Comparison of ENCODE assay signal across 25 mouse cellular contexts in genomic region chr12:89724048-89724447, GRCm38 (mm10).
DNase-seq lines count a peak whose midpoint lies in the region; ATAC-seq lines count a peak whose summit lies in the region.
"Had no signal": no experiment of that assay in that cellular context is flagged by ENCODE, and none has a peak within 500 bp of the region (broad histone marks: within the 10 kb centered on the region; RNA-seq: fewer than 3 reads in every experiment).

No protein-coding gene starts in this region.

- ATAC-seq in forebrain, embryonic 16.5 days = peak; percentile 59; the same call in 1 of the 2 replicates
- ATAC-seq in forebrain, embryonic 15.5 days (replicated peaks) = no peak
- ATAC-seq: activated CD4-positive, CD25-positive, alpha-beta regulatory T cell, adult 4 months; hindbrain, embryonic 16.5 days; intestine, postnatal 0 days; lung, postnatal 0 days had no signal

- peak; percentile 87 for DNase-seq in brain, adult 2 months (ENCODE audit: low read depth, low spot score)
- peak; percentile 39 to 57 for DNase-seq in left cerebral cortex, adult 18-20 months (ENCODE audit: low spot score in 2 of 2)
- peak; percentile 22 for DNase-seq in right cerebral cortex, postnatal 14 days
- no peak for DNase-seq in urinary bladder, adult 2 months (ENCODE audit: low spot score)
- DNase-seq in urinary bladder, postnatal 4 days (ENCODE audit: low spot score in 2 of 2) = no peak
- DNase-seq: adrenal gland, postnatal 10 days; cerebellum, adult 18-20 months; cerebellum, postnatal 25 days; embryo, embryonic 11 days; gastrocnemius, postnatal 10 days; heart, adult 2 months; heart, postnatal 36 days had no signal

- no peaks in the 10 kb centered on the region for H3K9me3 ChIP-seq in forebrain, embryonic 16.5 days (ENCODE audit: control insufficient read depth, low read length)
- H3K9me3 ChIP-seq in forebrain, embryonic 15.5 days = no peaks in the 10 kb centered on the region
- H3K9me3 ChIP-seq: embryonic facial prominence, embryonic 15.5 days; limb, embryonic 15.5 days; midbrain, embryonic 12.5 days; neural tube, embryonic 12.5 days had no signal

- no peak overlapping the region for H3K27ac ChIP-seq in forebrain, embryonic 16.5 days (ENCODE audit: low read length)
- H3K27ac ChIP-seq in forebrain, embryonic 15.5 days (replicated peaks) = no peak overlapping the region
- H3K27ac ChIP-seq: embryonic facial prominence, embryonic 15.5 days; heart, adult 2 months; kidney, postnatal 0 days; limb, embryonic 15.5 days; midbrain, embryonic 12.5 days; neural tube, embryonic 12.5 days; stomach, postnatal 0 days had no signal

- WGBS in forebrain, embryonic 16.5 days = 37% methylated on average over 3 of the region's 3 CpGs
- WGBS in forebrain, embryonic 15.5 days = 34% methylated on average over 3 of the region's 3 CpGs

- no peak overlapping the region for H3K4me3 ChIP-seq in forebrain, embryonic 16.5 days (replicated peaks; ENCODE audit: low read length)
- no peak overlapping the region for H3K4me3 ChIP-seq in forebrain, embryonic 15.5 days
- H3K4me3 ChIP-seq: embryonic facial prominence, embryonic 15.5 days; heart, adult 2 months; limb, embryonic 15.5 days; midbrain, embryonic 12.5 days; neural tube, embryonic 12.5 days had no signal

- H3K9ac ChIP-seq in forebrain, embryonic 16.5 days (replicated peaks; ENCODE audit: low read depth, low read length) = no peak overlapping the region
- H3K9ac ChIP-seq in forebrain, embryonic 15.5 days (replicated peaks) = no peak overlapping the region
- H3K9ac ChIP-seq: embryonic facial prominence, embryonic 15.5 days; limb, embryonic 15.5 days; midbrain, embryonic 12.5 days; neural tube, embryonic 12.5 days had no signal

- H3K4me2 ChIP-seq in forebrain, embryonic 16.5 days (ENCODE audit: low read length) = no peak overlapping the region
- H3K4me2 ChIP-seq in forebrain, embryonic 15.5 days (replicated peaks) = no peak overlapping the region
- H3K4me2 ChIP-seq: embryonic facial prominence, embryonic 15.5 days; limb, embryonic 15.5 days; midbrain, embryonic 12.5 days; neural tube, embryonic 12.5 days had no signal

- H3K27me3 ChIP-seq in forebrain, embryonic 16.5 days (replicated peaks; ENCODE audit: control insufficient read depth, insufficient read depth, low read length) = 0 out of 2 replicates have a peak, but pooled peaks cover 5% of the 10 kb centered on the region
- H3K27me3 ChIP-seq in forebrain, embryonic 15.5 days = no peaks in the 10 kb centered on the region
- H3K27me3 ChIP-seq: embryonic facial prominence, embryonic 15.5 days; limb, embryonic 15.5 days; midbrain, embryonic 12.5 days; neural tube, embryonic 12.5 days had no signal

- H3K4me1 ChIP-seq in forebrain, embryonic 16.5 days (replicated peaks; ENCODE audit: control insufficient read depth, insufficient read depth, low read length) = no peaks in the 10 kb centered on the region
- no peaks in the 10 kb centered on the region for H3K4me1 ChIP-seq in forebrain, embryonic 15.5 days
- H3K4me1 ChIP-seq: embryonic facial prominence, embryonic 15.5 days; limb, embryonic 15.5 days; midbrain, embryonic 12.5 days; neural tube, embryonic 12.5 days had no signal

- no peaks in the 10 kb centered on the region for H3K36me3 ChIP-seq in forebrain, embryonic 16.5 days (ENCODE audit: control insufficient read depth, insufficient read depth)
- H3K36me3 ChIP-seq in forebrain, embryonic 15.5 days = no peaks in the 10 kb centered on the region
- H3K36me3 ChIP-seq: embryonic facial prominence, embryonic 15.5 days; G1E; limb, embryonic 15.5 days; midbrain, embryonic 12.5 days; neural tube, embryonic 12.5 days had no signal

Comparison
In these comparisons a context has a peak if more than half of its experiments do, and no peak if none do; other contexts are left out.
1. DNase-seq: peak in brain, adult 2 months (single experiment), left cerebral cortex, adult 18-20 months (2 of 2) and right cerebral cortex, postnatal 14 days (single experiment); none in urinary bladder, adult 2 months (single experiment) and urinary bladder, postnatal 4 days (0 of 2).